Mouse (Mus musculus): ENCODE measurements around the gene Vmn2r47. TPM values are rescaled to one million over a fixed set of nuclear protein-coding genes. Genes with fewer than 3 reads are reported as not detected.
"Not testable (repeated sequence)": the region's sequence is repeated elsewhere in the genome, so short reads cannot be mapped to it uniquely, and the experiment has no call there.

Vmn2r47 gene
- polyA plus RNA-seq (2015; fragmentation: Nextera tagmentation; extraction: Ambion mirVana), result not detected in 2 replicates

DNA sequence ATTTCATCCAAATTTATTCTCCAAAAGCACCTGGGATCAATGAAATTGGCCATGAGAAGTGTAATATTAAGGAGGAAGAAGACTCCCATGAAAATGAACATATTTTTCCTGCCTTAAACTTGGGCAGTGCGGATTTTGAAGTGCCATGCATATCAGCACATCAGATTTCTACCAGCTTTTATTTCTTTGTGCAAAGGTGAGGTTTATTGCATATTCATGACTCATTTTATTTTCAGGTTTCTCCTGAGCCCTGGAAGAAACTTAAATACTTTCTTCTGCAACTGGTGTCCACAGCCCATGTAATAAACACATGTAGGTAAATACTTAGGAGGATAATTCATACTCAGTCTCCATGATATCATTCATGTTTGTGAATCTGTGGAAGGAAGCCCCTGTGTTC lies at the start of gene Vmn2r47:
Gene Vmn2r47 (minus strand): TSS at position 101 of the 400 bp plus-strand sequence.
- not testable (repeated sequence) for H3K4me2 ChIP-seq; H3K27me3 ChIP-seq; H3K4me1 ChIP-seq (replicated peaks); ATAC-seq (ENCODE audit: low FRiP score, low read depth); H3K9ac ChIP-seq; H3K9me3 ChIP-seq; H3K36me3 ChIP-seq; H3K27ac ChIP-seq (replicated peaks); H3K4me3 ChIP-seq
- no CpG with 5 or more reads among the region's 1 CpGs for WGBS

DNA sequence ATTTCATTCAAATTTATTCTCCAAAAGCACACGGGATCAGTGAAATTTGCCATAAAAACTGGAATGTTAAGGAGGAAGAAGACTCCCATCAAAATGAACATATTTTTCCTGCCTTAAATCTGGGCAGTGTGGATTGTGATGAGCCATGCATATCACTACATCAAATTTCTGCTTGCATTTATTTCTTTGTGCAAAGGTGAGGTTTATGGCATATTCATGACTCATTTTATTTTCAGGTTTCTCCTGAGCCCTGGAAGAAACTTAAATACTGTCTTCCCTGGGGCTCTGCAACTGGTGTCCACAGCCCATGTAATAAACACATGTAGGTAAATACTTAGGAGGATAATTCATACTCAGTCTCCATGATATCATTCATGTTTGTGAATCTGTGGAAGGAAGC lies 70.7 kb downstream of the Vmn2r47 start, which contains the start of gene Vmn2r46:
Gene Vmn2r46 (minus strand): TSS at position 101 of the 400 bp plus-strand sequence.
- not testable (repeated sequence) for H3K4me1 ChIP-seq (replicated peaks); ATAC-seq (ENCODE audit: low FRiP score, low read depth); H3K9ac ChIP-seq; H3K27me3 ChIP-seq; H3K9me3 ChIP-seq; H3K4me3 ChIP-seq; H3K27ac ChIP-seq (replicated peaks); H3K36me3 ChIP-seq; H3K4me2 ChIP-seq
- WGBS, result no CpG with 5 or more reads among the region's 1 CpGs

Other genes starting within 250 kb of the Vmn2r47 start
- gene Vmn2r46, start 70.8 kb downstream of the Vmn2r47 start, polyA plus RNA-seq (2015; fragmentation: Nextera tagmentation; extraction: Ambion mirVana), result not detected in 2 replicates
- gene Vmn2r48, start 112.3 kb upstream of the Vmn2r47 start, polyA plus RNA-seq (2015; fragmentation: Nextera tagmentation; extraction: Ambion mirVana), result not detected in 2 replicates
- not detected in 2 replicates for gene Vmn2r49, start 150.9 kb upstream of the Vmn2r47 start, polyA plus RNA-seq (2015; fragmentation: Nextera tagmentation; extraction: Ambion mirVana)
- not detected in 2 replicates for gene Vmn2r50, start 212.0 kb upstream of the Vmn2r47 start, polyA plus RNA-seq (2015; fragmentation: Nextera tagmentation; extraction: Ambion mirVana)

All from hindbrain, embryonic 15.5 days (tissue).